Mouse (Mus musculus): ENCODE measurements at regions not wholly inside any gene's neighbourhood (a gene's known extent, or its start where the extent isn't known, plus 50 kb on each side); places are given as distances from the start of the nearest gene placed in this dataset.

GRCm38 (mm10) chr9:79179954-79180353 lies 538.7 kb downstream of the Col12a1 start:
- DNase-seq, result no peak
- 63% methylated on average over 2 of the region's 2 CpGs for WGBS
- no peak overlapping the region for H3K4me3 ChIP-seq (replicated peaks; ENCODE audit: extremely low read depth, low read depth, low read length)
- TF ChIP-seq CTCF (IDR thresholded peaks at IDR 0.05; ENCODE audit: insufficient read depth, low read length), result no peak
- no peak for TF ChIP-seq POLR2A (IDR thresholded peaks at IDR 0.05; ENCODE audit: borderline replicate concordance, extremely low read depth, low read depth, low read length)
- no peaks in the 10 kb centered on the region for H3K4me1 ChIP-seq (ENCODE audit: control insufficient read depth, insufficient read depth, low read length)

DNA sequence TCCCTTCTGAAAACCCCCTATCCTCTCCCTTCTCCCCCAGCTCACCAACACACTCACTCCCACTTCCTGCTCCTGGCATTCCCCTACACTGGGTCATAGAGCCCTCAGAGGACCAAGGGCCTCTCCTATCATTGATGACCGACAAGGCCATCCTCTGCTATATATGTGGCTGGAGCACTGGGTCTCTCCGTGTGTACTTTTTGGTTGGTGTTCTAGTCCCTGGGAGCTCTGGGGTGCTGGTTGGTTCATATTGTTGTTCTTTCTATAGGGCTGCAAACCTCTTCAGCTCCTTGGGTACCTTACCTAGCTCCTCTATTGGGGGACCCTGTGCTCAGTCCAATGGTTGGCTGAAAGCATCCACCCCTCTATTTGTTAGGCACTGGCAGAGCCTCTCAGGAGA lies 523.2 kb downstream of the Col12a1 start:
- H3K4me1 ChIP-seq (ENCODE audit: control insufficient read depth, insufficient read depth, low read length), result no peaks in the 10 kb centered on the region
- 88% methylated on average over 2 of the region's 2 CpGs for WGBS
- no peak overlapping the region for H3K4me3 ChIP-seq (replicated peaks; ENCODE audit: extremely low read depth, low read depth, low read length)
- no peak for TF ChIP-seq CTCF (IDR thresholded peaks at IDR 0.05; ENCODE audit: insufficient read depth, low read length)
- no peak for TF ChIP-seq POLR2A (IDR thresholded peaks at IDR 0.05; ENCODE audit: borderline replicate concordance, extremely low read depth, low read depth, low read length)
- DNase-seq, result no peak

- no peak for DNase-seq
- H3K4me3 ChIP-seq (replicated peaks; ENCODE audit: extremely low read depth, low read depth, low read length), result no peak overlapping the region
- no peak for TF ChIP-seq POLR2A (IDR thresholded peaks at IDR 0.05; ENCODE audit: borderline replicate concordance, extremely low read depth, low read depth, low read length)
- no peak for TF ChIP-seq CTCF (IDR thresholded peaks at IDR 0.05; ENCODE audit: insufficient read depth, low read length)
- 49% methylated on average over 3 of the region's 3 CpGs for WGBS
- H3K4me1 ChIP-seq (ENCODE audit: control insufficient read depth, insufficient read depth, low read length), result no peaks in the 10 kb centered on the region
Measured at GRCm38 (mm10) chr9:79201755-79202154, 516.9 kb downstream of the Col12a1 start.

DNA sequence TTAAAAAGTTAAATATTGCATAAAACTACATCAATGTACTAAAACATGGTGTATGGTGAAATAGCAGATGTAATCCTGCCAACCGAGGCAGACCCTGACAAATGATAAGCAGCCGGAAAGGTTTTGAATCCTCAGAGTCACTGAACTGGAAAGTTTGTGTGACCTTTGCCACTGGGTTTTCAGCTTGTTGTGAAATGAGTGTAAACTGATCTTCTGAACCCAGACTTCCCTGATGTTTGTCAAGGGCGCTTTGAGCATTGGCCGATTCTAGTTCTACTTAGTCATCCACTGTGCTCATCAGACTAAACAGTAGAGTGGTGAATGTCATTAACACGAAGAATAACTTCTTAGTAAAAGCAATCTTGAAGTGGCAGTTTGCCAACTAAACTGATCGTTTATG lies 505.3 kb downstream of the Col12a1 start:
- no peak overlapping the region for H3K4me3 ChIP-seq (replicated peaks; ENCODE audit: extremely low read depth, low read depth, low read length)
- WGBS, result 40% methylated on average over 6 of the region's 6 CpGs
- no peaks in the 10 kb centered on the region for H3K4me1 ChIP-seq (ENCODE audit: control insufficient read depth, insufficient read depth, low read length)
- DNase-seq, result no peak
- TF ChIP-seq POLR2A (IDR thresholded peaks at IDR 0.05; ENCODE audit: borderline replicate concordance, extremely low read depth, low read depth, low read length), result no peak
- no peak for TF ChIP-seq CTCF (IDR thresholded peaks at IDR 0.05; ENCODE audit: insufficient read depth, low read length)

DNA sequence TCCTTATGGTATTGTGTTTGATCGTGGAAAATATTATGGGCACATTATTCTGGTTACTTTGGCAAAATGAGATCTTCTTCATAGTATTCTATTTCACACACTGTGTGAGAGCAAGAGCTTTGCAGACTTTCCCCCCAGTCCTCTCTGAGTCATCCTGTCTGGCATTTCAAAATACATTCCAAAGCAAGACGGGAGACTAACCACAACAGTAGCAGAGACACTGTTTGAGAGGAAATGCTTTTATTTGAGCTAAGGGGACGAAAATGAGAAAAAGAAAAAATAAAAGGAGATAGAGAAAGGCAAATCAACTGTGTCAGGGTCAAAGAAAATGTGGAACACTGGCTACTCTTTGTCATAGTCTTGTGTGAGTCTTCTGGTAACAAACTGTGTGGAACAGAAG lies 502.6 kb downstream of the Col12a1 start:
- WGBS, result 33% methylated on average over 3 of the region's 3 CpGs
- DNase-seq, result no peak
- no peak for TF ChIP-seq POLR2A (IDR thresholded peaks at IDR 0.05; ENCODE audit: borderline replicate concordance, extremely low read depth, low read depth, low read length)
- no peak for TF ChIP-seq CTCF (IDR thresholded peaks at IDR 0.05; ENCODE audit: insufficient read depth, low read length)
- Histone ChIP-seq H3K4me1 (ENCODE audit: control insufficient read depth, insufficient read depth, low read length) (no peaks in the 10 kb centered on the region), H3K4me3 (replicated peaks; ENCODE audit: extremely low read depth, low read depth, low read length) (no peak overlapping the region)

- TF ChIP-seq POLR2A (IDR thresholded peaks at IDR 0.05; ENCODE audit: borderline replicate concordance, extremely low read depth, low read depth, low read length), result no peak
- no peak for TF ChIP-seq CTCF (IDR thresholded peaks at IDR 0.05; ENCODE audit: insufficient read depth, low read length)
- WGBS, result 74% methylated on average over 2 of the region's 2 CpGs
Measured at GRCm38 (mm10) chr9:79216432-79216831, 502.2 kb downstream of the Col12a1 start.

GRCm38 (mm10) chr9:79233081-79233480 lies 485.6 kb downstream of the Col12a1 start:
- H3K4me1 ChIP-seq (ENCODE audit: control insufficient read depth, insufficient read depth, low read length), result no peaks in the 10 kb centered on the region
- TF ChIP-seq CTCF (IDR thresholded peaks at IDR 0.05; ENCODE audit: insufficient read depth, low read length) (no peak), POLR2A (IDR thresholded peaks at IDR 0.05; ENCODE audit: borderline replicate concordance, extremely low read depth, low read depth, low read length) (no peak)
- WGBS, result 60% methylated on average over 3 of the region's 3 CpGs
- H3K4me3 ChIP-seq (replicated peaks; ENCODE audit: extremely low read depth, low read depth, low read length), result no peak overlapping the region
- no peak for DNase-seq

More at GRCm38 (mm10) chr9:79216432-79216831, 502.2 kb downstream of the Col12a1 start:
- Histone ChIP-seq H3K4me3 (replicated peaks; ENCODE audit: extremely low read depth, low read depth, low read length) (no peak overlapping the region), H3K4me1 (ENCODE audit: control insufficient read depth, insufficient read depth, low read length) (no peaks in the 10 kb centered on the region)
- no peak for DNase-seq

GRCm38 (mm10) chr9:79233751-79234150 lies 484.9 kb downstream of the Col12a1 start:
- WGBS, result 77% methylated on average over 1 of the region's 1 CpGs
- no peak for TF ChIP-seq CTCF (IDR thresholded peaks at IDR 0.05; ENCODE audit: insufficient read depth, low read length)
- TF ChIP-seq POLR2A (IDR thresholded peaks at IDR 0.05; ENCODE audit: borderline replicate concordance, extremely low read depth, low read depth, low read length), result no peak
- H3K4me1 ChIP-seq (ENCODE audit: control insufficient read depth, insufficient read depth, low read length), result no peaks in the 10 kb centered on the region
- no peak for DNase-seq
- no peak overlapping the region for H3K4me3 ChIP-seq (replicated peaks; ENCODE audit: extremely low read depth, low read depth, low read length)

- no peak overlapping the region for H3K4me3 ChIP-seq (replicated peaks; ENCODE audit: extremely low read depth, low read depth, low read length)
- TF ChIP-seq CTCF (IDR thresholded peaks at IDR 0.05; ENCODE audit: insufficient read depth, low read length), result no peak
- no peak for TF ChIP-seq POLR2A (IDR thresholded peaks at IDR 0.05; ENCODE audit: borderline replicate concordance, extremely low read depth, low read depth, low read length)
- 86% methylated on average over 13 of the region's 13 CpGs for WGBS
- H3K4me1 ChIP-seq (ENCODE audit: control insufficient read depth, insufficient read depth, low read length), result no peaks in the 10 kb centered on the region
- DNase-seq, result no peak
Measured at GRCm38 (mm10) chr9:79269646-79270213, 448.9 kb downstream of the Col12a1 start.

- TF ChIP-seq POLR2A (IDR thresholded peaks at IDR 0.05; ENCODE audit: borderline replicate concordance, extremely low read depth, low read depth, low read length) (no peak), CTCF (IDR thresholded peaks at IDR 0.05; ENCODE audit: insufficient read depth, low read length) (no peak)
- H3K4me3 ChIP-seq (replicated peaks; ENCODE audit: extremely low read depth, low read depth, low read length), result no peak overlapping the region
- WGBS, result 46% methylated on average over 2 of the region's 2 CpGs
- DNase-seq, result no peak
- H3K4me1 ChIP-seq (ENCODE audit: control insufficient read depth, insufficient read depth, low read length), result no peaks in the 10 kb centered on the region
Measured at GRCm38 (mm10) chr9:79270256-79270655, 448.4 kb downstream of the Col12a1 start.

All from lung, adult 2 months (tissue).